Comparison of ENCODE assay signal across 8 mouse cellular contexts in the genomic region with DNA sequence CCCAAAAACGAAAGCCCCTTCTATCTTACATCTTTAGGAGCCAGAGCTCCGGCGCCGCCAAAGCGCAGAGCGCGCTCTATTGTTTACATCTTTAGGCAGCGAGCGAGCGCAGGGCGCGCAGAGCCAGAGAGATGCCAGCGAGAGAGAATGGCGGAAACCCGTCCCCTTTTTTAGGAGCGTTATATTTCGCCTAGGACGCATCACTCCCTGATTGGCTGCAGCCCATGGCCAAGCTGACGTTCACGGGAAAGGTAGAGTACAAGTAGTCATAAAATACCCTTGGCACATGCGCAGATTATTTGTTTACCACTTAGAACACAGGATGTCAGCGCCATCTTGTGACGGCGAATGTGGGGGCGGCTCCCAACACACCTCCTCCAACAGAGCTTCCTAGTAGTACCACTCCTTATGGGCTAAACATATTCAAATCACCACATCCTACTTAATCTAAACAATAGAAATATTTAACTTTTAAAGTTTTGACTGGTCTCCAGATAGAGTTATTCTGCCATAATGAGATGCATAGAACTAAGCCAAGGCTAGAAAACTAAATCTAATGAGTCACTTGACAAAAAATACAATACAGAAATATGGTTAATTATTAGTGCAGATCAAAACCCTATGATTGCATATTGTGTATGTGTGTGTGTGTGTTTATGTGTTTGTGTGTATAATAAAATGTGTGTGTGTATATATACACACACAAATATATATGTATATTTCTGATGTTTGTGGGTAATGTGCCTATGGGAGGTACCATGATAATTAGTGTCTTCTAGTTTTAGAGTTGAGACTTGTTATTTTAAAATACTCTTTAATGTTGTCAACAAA.
DNase-seq lines count a peak whose midpoint lies in the region; ATAC-seq and TF ChIP-seq lines count a peak whose summit lies in the region.
"Not testable (repeated sequence)": the region's sequence is repeated elsewhere in the genome, so short reads cannot be mapped to it uniquely, and the experiment has no call there.

No protein-coding gene starts in this region.

- ATAC-seq in forebrain, embryonic 13.5 days = peak; percentile 94
- ATAC-seq in hematopoietic stem cell, adult 5-6 weeks (replicated peaks in 1 of 2; ENCODE audit: insufficient read depth in 1 of 2, low FRiP score in 2 of 2, low TSS enrichment in 1 of 2, low read depth in 1 of 2, poor library complexity in 2 of 2, severe bottlenecking in 2 of 2) = peak; percentile 66 to 73; a peak in 3 of 4 replicates
- peak; percentile 75 for ATAC-seq in liver, embryonic 11.5 days (replicated peaks; ENCODE audit: low FRiP score)
- peak; percentile 77 for ATAC-seq in midbrain, embryonic 14.5 days (ENCODE audit: low FRiP score, low TSS enrichment)
- peak; percentile 60 for ATAC-seq in stomach, embryonic 16.5 days (ENCODE audit: insufficient read depth, low FRiP score)

- H3K9ac ChIP-seq in forebrain, embryonic 13.5 days; liver, embryonic 11.5 days (ENCODE audit: low read depth, low read length); midbrain, embryonic 14.5 days (replicated peaks; ENCODE audit: low read length); stomach, embryonic 16.5 days (ENCODE audit: low read length): not testable (repeated sequence)

- H3K27ac ChIP-seq in forebrain, embryonic 13.5 days; kidney, adult 2 months (ENCODE audit: insufficient read depth, low read depth, low read length); liver, embryonic 11.5 days (ENCODE audit: low read depth, low read length); midbrain, embryonic 14.5 days (replicated peaks; ENCODE audit: low read depth, low read length); stomach, embryonic 16.5 days (ENCODE audit: low read length): not testable (repeated sequence)

- H3K27me3 ChIP-seq in forebrain, embryonic 13.5 days; kidney, adult 2 months (replicated peaks; ENCODE audit: control insufficient read depth, insufficient read depth, low read length); liver, embryonic 11.5 days (replicated peaks; ENCODE audit: control insufficient read depth, insufficient read depth, low read length); midbrain, embryonic 14.5 days (ENCODE audit: control insufficient read depth, insufficient read depth, low read length); stomach, embryonic 16.5 days (ENCODE audit: control insufficient read depth, insufficient read depth, low read length): not testable (repeated sequence)

- not testable (repeated sequence) for TF ChIP-seq CTCF in kidney, adult 2 months (conservative IDR thresholded peaks at IDR 0.05; ENCODE audit: insufficient read depth, insufficient read length, low read depth, low read length)

- H3K9me3 ChIP-seq in forebrain, embryonic 13.5 days (replicated peaks); liver, embryonic 11.5 days (ENCODE audit: control insufficient read depth, low read length); midbrain, embryonic 14.5 days (ENCODE audit: control insufficient read depth, low read length); stomach, embryonic 16.5 days (replicated peaks; ENCODE audit: control insufficient read depth, low read length): not testable (repeated sequence)

- H3K36me3 ChIP-seq in forebrain, embryonic 13.5 days (ENCODE audit: poor library complexity, severe bottlenecking); kidney, adult 2 months (ENCODE audit: control insufficient read depth, insufficient read depth, low read length); liver, embryonic 11.5 days (ENCODE audit: control insufficient read depth, insufficient read depth, low read length); midbrain, embryonic 14.5 days (ENCODE audit: control insufficient read depth, insufficient read depth, low read length); stomach, embryonic 16.5 days (ENCODE audit: control insufficient read depth, insufficient read depth, low read length): not testable (repeated sequence)

- H3K4me3 ChIP-seq in forebrain, embryonic 13.5 days; kidney, adult 2 months (ENCODE audit: insufficient read depth, low read depth, low read length); liver, embryonic 11.5 days (ENCODE audit: low read depth, low read length); stomach, embryonic 16.5 days (replicated peaks; ENCODE audit: low read length): not testable (repeated sequence)
- peak overlapping the region; percentile 23 for H3K4me3 ChIP-seq in midbrain, embryonic 14.5 days (replicated peaks; ENCODE audit: low read depth, low read length)

- H3K4me2 ChIP-seq in forebrain, embryonic 13.5 days; liver, embryonic 11.5 days; midbrain, embryonic 14.5 days (ENCODE audit: low read length); stomach, embryonic 16.5 days (ENCODE audit: low read depth, low read length): not testable (repeated sequence)

- TF ChIP-seq POLR2A in kidney, adult 2 months (IDR thresholded peaks at IDR 0.05; ENCODE audit: low read depth, low read length) = not testable (repeated sequence)

- H3K4me1 ChIP-seq in forebrain, embryonic 13.5 days; kidney, adult 2 months (ENCODE audit: control insufficient read depth, insufficient read depth, low read length); liver, embryonic 11.5 days (replicated peaks; ENCODE audit: control insufficient read depth, insufficient read depth, low read length); midbrain, embryonic 14.5 days (ENCODE audit: control insufficient read depth, insufficient read depth, low read length); stomach, embryonic 16.5 days (ENCODE audit: control insufficient read depth, insufficient read depth, low read length): not testable (repeated sequence)

- 60% methylated on average over 22 of the region's 25 CpGs for WGBS in forebrain, embryonic 13.5 days
- WGBS in kidney, adult 2 months = 29% methylated on average over 23 of the region's 25 CpGs
- WGBS in liver, embryonic 11.5 days = 31% methylated on average over 8 of the region's 25 CpGs
- 40% methylated on average over 12 of the region's 25 CpGs for WGBS in midbrain, embryonic 14.5 days
- WGBS in stomach, embryonic 16.5 days = 27% methylated on average over 10 of the region's 25 CpGs

- DNase-seq in CD4-positive, CD25-positive, alpha-beta regulatory T cell, adult 2 months (ENCODE audit: low read depth, low spot score) = peak; percentile 71
- DNase-seq in cerebellum, adult 9-11 months = peak; percentile 7
- peak; percentile 2 for DNase-seq in kidney, adult 2 months
- DNase-seq in liver, embryonic 11.5 days (ENCODE audit: low spot score) = not testable (repeated sequence)
- peak; percentile 35 for DNase-seq in midbrain, embryonic 14.5 days
